Mouse (Mus musculus) lung, postnatal 0 days (tissue): ENCODE measurements around the gene Olfr295.

ENCODE experiments used
- CTCF ChIP-seq: IDR thresholded peaks from 2 replicates; pipeline ENCODE4 v1.5.1; 2016; ENCODE audit warnings: antibody characterized with exemption, mild to moderate bottlenecking
- EP300 ChIP-seq: IDR thresholded peaks from 2 replicates; pipeline ENCODE4 v1.6.1; 2016; ENCODE audit warnings: antibody characterized with exemption, mild to moderate bottlenecking, control low read depth

- TF ChIP-seq CTCF (no peak), EP300 (no peak)
Measured at GRCm38 (mm10) chr7:86583562-86583961, at the start of gene Olfr295.
